Mouse (Mus musculus) ES-Bruce4 (cell line): Measurements from ENCODE around the gene Dpp6. TPM values are rescaled to one million over a fixed set of nuclear protein-coding genes. Genes with fewer than 3 reads are reported as not detected.

Experiments used
- H3K27ac ChIP-seq: 2 replicates; pipeline ENCODE4 v1.5.1; 2012; ENCODE audit warnings: low read length, inconsistent platforms; ENCODE audit not compliant: insufficient read depth
- H3K27me3 ChIP-seq: 2 replicates; pipeline ENCODE4 v1.6.1; 2012; ENCODE audit warnings: mild to moderate bottlenecking, low read length, inconsistent platforms; ENCODE audit not compliant: control insufficient read depth, poor library complexity, insufficient read depth, severe bottlenecking
- H3K36me3 ChIP-seq: 2 replicates; pipeline ENCODE4 v1.6.1; 2012; ENCODE audit warnings: inconsistent platforms, mild to moderate bottlenecking, low read length, moderate library complexity; ENCODE audit not compliant: control insufficient read depth, poor library complexity, insufficient read depth, severe bottlenecking
- H3K4me1 ChIP-seq: one replicate; pipeline ENCODE4 v1.8.1; 2011; ENCODE audit warnings: low read length; ENCODE audit not compliant: control insufficient read depth, insufficient read depth
- H3K4me3 ChIP-seq: 2 replicates; pipeline ENCODE4 v1.5.1; 2011; ENCODE audit warnings: low read depth, mild to moderate bottlenecking, low read length
- H3K9ac ChIP-seq: 2 replicates; pipeline ENCODE4 v1.6.1; 2012; ENCODE audit warnings: low read depth, mild to moderate bottlenecking, inconsistent platforms; ENCODE audit not compliant: poor library complexity, severe bottlenecking
- H3K9me3 ChIP-seq: replicated peaks from 2 replicates; pipeline ENCODE4 v1.6.1; 2012; ENCODE audit warnings: mild to moderate bottlenecking, low read length, inconsistent platforms; ENCODE audit not compliant: control insufficient read depth, poor library complexity, insufficient read depth, severe bottlenecking
- CTCF ChIP-seq: IDR thresholded peaks from one replicate; pipeline ENCODE4 v1.8.1; 2011; ENCODE audit warnings: low read depth, low read length
- EP300 ChIP-seq: IDR thresholded peaks from 2 replicates; pipeline ENCODE4 v1.6.1; 2011; ENCODE audit warnings: low read depth, low read length; ENCODE audit not compliant: insufficient read depth
- POLR2A ChIP-seq: IDR thresholded peaks from one replicate; pipeline ENCODE4 v1.8.1; 2011; ENCODE audit warnings: low read length; ENCODE audit not compliant: insufficient read depth
- polyA plus RNA-seq: library from polyadenylated mRNA; stranded (reverse); fragments of >200 nt; gene quantifications from 2 replicates; pipeline ENCODE4 v1.2.4, GENCODE M21; 2011; ENCODE audit warnings: low read depth; ENCODE audit not compliant: missing spikeins, insufficient read depth, insufficient read length

Dpp6 gene
- polyA plus RNA-seq, 1 experiment, result 4.1 TPM

- Histone ChIP-seq H3K4me1 (no peaks in the 10 kb centered on the region), H3K27ac (no peak overlapping the region), H3K27me3 (no peaks in the 10 kb centered on the region), H3K9me3 (no peaks in the 10 kb centered on the region), H3K9ac (no peak overlapping the region), H3K36me3 (no peaks in the 10 kb centered on the region), H3K4me3 (no peak overlapping the region)
- TF ChIP-seq CTCF, result no peak
Observed at GRCm38 (mm10) chr5:27262751-27263150, 445.7 kb downstream of the Dpp6 start.

- TF ChIP-seq EP300 (no peak), CTCF (no peak), POLR2A (no peak)
- H3K4me1 ChIP-seq, result no peaks in the 10 kb centered on the region
- H3K36me3 ChIP-seq, result no peaks in the 10 kb centered on the region
- H3K9me3 ChIP-seq, result no peaks in the 10 kb centered on the region
- no peaks in the 10 kb centered on the region for H3K27me3 ChIP-seq
- H3K4me3 ChIP-seq, result no peak overlapping the region
- H3K9ac ChIP-seq, result no peak overlapping the region
- no peak overlapping the region for H3K27ac ChIP-seq
Observed at GRCm38 (mm10) chr5:27265281-27265680, 448.3 kb downstream of the Dpp6 start.

GRCm38 (mm10) chr5:27271336-27271735 is 454.3 kb downstream of the Dpp6 start:
- TF ChIP-seq EP300 (no peak), CTCF (no peak), POLR2A (no peak)
- no peaks in the 10 kb centered on the region for H3K36me3 ChIP-seq
- H3K4me1 ChIP-seq, result no peaks in the 10 kb centered on the region
- H3K9me3 ChIP-seq, result no peaks in the 10 kb centered on the region
- no peak overlapping the region for H3K27ac ChIP-seq
- no peaks in the 10 kb centered on the region for H3K27me3 ChIP-seq
- H3K9ac ChIP-seq, result no peak overlapping the region
- H3K4me3 ChIP-seq, result no peak overlapping the region

GRCm38 (mm10) chr5:27274781-27275395 is 457.9 kb downstream of the Dpp6 start:
- Histone ChIP-seq H3K9ac (no peak overlapping the region), H3K4me3 (no peak overlapping the region), H3K4me1 (no peaks in the 10 kb centered on the region), H3K36me3 (no peaks in the 10 kb centered on the region), H3K9me3 (no peaks in the 10 kb centered on the region), H3K27ac (no peak overlapping the region), H3K27me3 (no peaks in the 10 kb centered on the region)
- no peak for TF ChIP-seq CTCF
- TF ChIP-seq EP300, result no peak
- no peak for TF ChIP-seq POLR2A

GRCm38 (mm10) chr5:27275871-27276270 is 458.9 kb downstream of the Dpp6 start:
- Histone ChIP-seq H3K4me3 (no peak overlapping the region), H3K36me3 (no peaks in the 10 kb centered on the region), H3K9me3 (no peaks in the 10 kb centered on the region), H3K27me3 (no peaks in the 10 kb centered on the region), H3K9ac (no peak overlapping the region), H3K27ac (no peak overlapping the region), H3K4me1 (no peaks in the 10 kb centered on the region)
- no peak for TF ChIP-seq POLR2A
- TF ChIP-seq EP300, result no peak
- TF ChIP-seq CTCF, result no peak

GRCm38 (mm10) chr5:27278120-27278645 is 461.2 kb downstream of the Dpp6 start:
- Histone ChIP-seq H3K36me3 (no peaks in the 10 kb centered on the region), H3K9ac (no peak overlapping the region), H3K27me3 (no peaks in the 10 kb centered on the region)

More at GRCm38 (mm10) chr5:27278120-27278645, 461.2 kb downstream of the Dpp6 start:
- H3K4me3 ChIP-seq, result no peak overlapping the region
- no peak overlapping the region for H3K27ac ChIP-seq
- TF ChIP-seq POLR2A (no peak), EP300 (no peak), CTCF (no peak)
- H3K9me3 ChIP-seq, result no peaks in the 10 kb centered on the region
- no peaks in the 10 kb centered on the region for H3K4me1 ChIP-seq
